Mouse (Mus musculus): ENCODE measurements around the gene Ddn.

DNA sequence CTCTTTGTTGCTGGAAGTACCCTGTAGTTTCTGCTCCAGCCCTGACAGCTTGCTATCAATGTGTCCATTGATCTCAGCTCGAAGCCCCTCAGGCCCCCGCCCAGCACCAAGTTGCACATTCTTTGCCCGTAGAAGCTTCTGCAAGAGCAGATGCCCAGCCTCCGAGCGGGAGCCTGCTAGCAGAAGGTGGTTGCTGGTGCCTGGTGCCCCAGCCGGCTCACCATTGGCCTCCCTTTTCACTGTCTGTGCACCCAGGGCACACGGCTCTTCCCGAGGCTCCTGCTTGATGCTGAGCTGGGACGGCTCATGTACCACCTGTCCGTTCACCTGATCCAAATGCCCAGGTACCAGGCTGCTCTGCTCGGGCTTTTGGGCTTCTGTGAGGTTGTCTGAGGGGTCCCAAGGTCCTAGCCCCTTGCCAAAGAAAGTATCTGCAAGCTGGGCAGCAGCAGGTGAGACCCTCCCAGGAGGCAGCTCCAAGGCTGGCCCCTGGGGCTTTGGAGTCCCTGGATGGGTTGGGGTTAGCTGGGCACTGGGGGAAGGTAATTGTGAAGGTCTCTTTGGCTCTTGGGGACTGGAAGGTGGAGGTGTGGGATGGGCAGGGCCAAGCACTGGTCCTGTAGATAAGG is 34.4 kb upstream of the Ddn start:
- TF ChIP-seq POLR2A (IDR thresholded peaks at IDR 0.05; ENCODE audit: insufficient read length, low read depth): no peak
- no peak for TF ChIP-seq E2F4 (IDR thresholded peaks at IDR 0.05; ENCODE audit: insufficient read depth)
- TF ChIP-seq MAX (IDR thresholded peaks at IDR 0.05; ENCODE audit: low read depth): no peak
- no peak for TF ChIP-seq REST (IDR thresholded peaks at IDR 0.05; ENCODE audit: insufficient read depth, insufficient read length)
- no peak for TF ChIP-seq CEBPB (IDR thresholded peaks at IDR 0.05; ENCODE audit: insufficient read depth, poor library complexity, severe bottlenecking)
- no peak for TF ChIP-seq MYOG (IDR thresholded peaks at IDR 0.05; ENCODE audit: control insufficient read depth in 1 of 3, insufficient read depth in 1 of 3, insufficient read length in 2 of 3, low read depth in 2 of 3)

Measured in myocyte (in vitro differentiated cells).